Mouse (Mus musculus): Measurements from ENCODE around the gene Prss22.

DNA sequence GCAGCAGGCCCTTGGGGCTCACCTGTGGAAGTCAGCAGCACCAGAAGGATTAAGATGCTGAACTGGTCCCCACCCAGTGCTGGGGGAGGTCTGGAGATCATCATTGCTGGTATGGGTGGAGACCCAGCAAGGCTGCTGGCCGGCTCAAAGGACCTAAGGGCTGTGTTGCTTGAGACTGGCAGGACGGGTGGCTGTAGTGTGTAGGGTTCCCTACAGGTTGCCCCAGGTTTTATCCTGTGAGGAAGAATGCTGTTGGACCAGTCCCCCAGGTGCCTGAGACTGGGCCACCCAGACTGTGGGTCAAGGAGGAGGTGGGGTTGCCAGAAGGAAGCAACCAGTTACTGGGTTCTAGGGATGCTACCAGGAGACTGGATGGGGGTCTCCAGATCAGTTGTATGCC, at the start of gene Prss22:
- TF ChIP-seq MAFK (IDR thresholded peaks at IDR 0.05; ENCODE audit: insufficient read depth, low read depth, low read length) (no peak), ZNF384 (IDR thresholded peaks at IDR 0.05; ENCODE audit: low read depth, low read length) (no peak)
